Mouse (Mus musculus) midbrain, embryonic 16.5 days (tissue): Measurements from ENCODE around the gene Ntrk3. TPM values are rescaled to one million over a fixed set of nuclear protein-coding genes. Genes with fewer than 3 reads are reported as not detected.

ENCODE experiments used
- ATAC-seq: fragments of 200-750 bp; cut with Nextera tagmentation; 2 replicates; pipeline ENCODE4 v1.8.0; 2017; ENCODE audit warnings: moderate TSS enrichment
- H3K27ac ChIP-seq: fragments of 300-500 bp; sonication (generic); 2 replicates; pipeline ENCODE4 v1.5.1; 2014; ENCODE audit warnings: mild to moderate bottlenecking, low read length, mixed read lengths
- H3K27me3 ChIP-seq: fragments of 300-500 bp; sonication (generic); 2 replicates; pipeline ENCODE4 v1.6.1; 2014; ENCODE audit warnings: low read depth, low read length, mixed read lengths; ENCODE audit not compliant: control insufficient read depth, insufficient read depth
- H3K36me3 ChIP-seq: fragments of 300-500 bp; sonication (generic); 2 replicates; pipeline ENCODE4 v1.6.1; 2014; ENCODE audit warnings: mild to moderate bottlenecking, low read length, moderate library complexity, mixed read lengths; ENCODE audit not compliant: control insufficient read depth, insufficient read depth
- H3K4me1 ChIP-seq: fragments of 300-500 bp; sonication (generic); 2 replicates; pipeline ENCODE4 v1.6.1; 2014; ENCODE audit warnings: mild to moderate bottlenecking, low read length, mixed read lengths; ENCODE audit not compliant: control insufficient read depth, insufficient read depth
- H3K4me2 ChIP-seq: fragments of 300-500 bp; sonication (generic); 2 replicates; pipeline ENCODE4 v1.6.1; 2014; ENCODE audit warnings: mild to moderate bottlenecking, low read length, mixed read lengths
- H3K4me3 ChIP-seq: fragments of 300-500 bp; sonication (generic); 2 replicates; pipeline ENCODE4 v1.5.1; 2014; ENCODE audit warnings: low read depth, mild to moderate bottlenecking, low read length, moderate library complexity, mixed read lengths
- H3K9ac ChIP-seq: fragments of 300-500 bp; sonication (generic); 2 replicates; pipeline ENCODE4 v1.6.1; 2014; ENCODE audit warnings: low read depth, low read length, mixed read lengths
- H3K9me3 ChIP-seq: fragments of 300-500 bp; sonication (generic); replicated peaks from 2 replicates; pipeline ENCODE4 v1.6.1; 2014; ENCODE audit warnings: mild to moderate bottlenecking, low read length, mixed read lengths; ENCODE audit not compliant: control insufficient read depth, poor library complexity, severe bottlenecking
- WGBS: fragments of 180-500 bp; shearing (Covaris S2); extraction: QIAGEN DNeasy Blood & Tissue Kit; methylation state at CpG from one replicate; pipeline ENCODE4 v1.1.7; 2014; 5-methylcytosine and 5-hydroxymethylcytosine counted together
- polyA plus RNA-seq: library from polyadenylated mRNA; unstranded; fragments of >200 nt; fragmentation: Nextera tagmentation; extraction: Ambion mirVana; gene quantifications from 2 replicates; pipeline ENCODE4 v1.2.1, GENCODE M21; 2015

Gene Ntrk3
- polyA plus RNA-seq, 1 experiment from 2014 or later, result 24.7 TPM

DNA sequence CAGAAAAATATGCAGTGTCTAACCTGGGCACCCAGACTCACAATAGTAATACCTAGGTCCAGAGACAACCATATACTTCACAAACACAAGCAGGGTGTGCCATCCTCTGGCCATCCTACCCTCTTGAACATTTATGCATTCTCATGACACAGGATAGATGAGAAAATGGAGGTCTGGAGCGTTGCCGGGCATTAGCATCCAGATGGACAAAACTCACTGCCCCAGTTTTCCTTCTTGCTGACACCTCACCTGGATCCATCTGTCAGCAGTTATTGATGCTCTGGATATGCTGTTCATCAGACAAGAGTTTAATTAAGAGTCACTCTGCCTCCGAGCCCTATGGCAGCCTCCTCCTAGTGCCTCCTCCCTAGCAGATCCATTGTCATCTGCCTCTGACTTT, 254.1 kb downstream of the Ntrk3 start:
- Histone ChIP-seq H3K4me1 (peaks cover 11% of the 10 kb centered on the region; the same call in 1 of the 2 replicates), H3K9ac (no peak overlapping the region), H3K4me2 (no peak overlapping the region), H3K36me3 (no peaks in the 10 kb centered on the region), H3K4me3 (no peak overlapping the region), H3K27me3 (no peaks in the 10 kb centered on the region), H3K27ac (no peak overlapping the region; the same call in 1 of the 2 replicates), H3K9me3 (no peaks in the 10 kb centered on the region)
- 81% methylated on average over 3 of the region's 3 CpGs for WGBS
- ATAC-seq, result peak; percentile 42; the same call in 1 of the 2 replicates

DNA sequence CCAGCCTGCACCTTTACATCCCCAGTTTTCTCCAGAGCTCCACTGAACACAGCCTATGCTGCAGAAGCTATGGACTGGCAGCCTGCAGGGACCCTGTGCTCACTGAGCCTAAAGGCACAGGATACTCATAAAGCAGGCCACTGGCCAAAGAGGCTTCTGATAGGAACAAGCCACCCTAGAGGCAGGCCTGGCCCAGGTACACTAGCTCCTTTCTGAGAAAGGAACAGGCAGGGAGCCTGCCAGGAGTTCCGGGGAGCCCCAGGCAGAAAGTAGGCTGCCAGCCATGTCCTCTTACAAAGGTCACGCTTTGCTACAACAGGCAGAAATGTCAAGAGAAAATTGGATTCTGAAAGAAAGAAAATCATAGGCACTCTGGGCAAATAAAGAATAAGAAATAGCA, 254.8 kb downstream of the Ntrk3 start:
- peaks cover 11% of the 10 kb centered on the region; the same call in 1 of the 2 replicates for H3K4me1 ChIP-seq
- H3K4me3 ChIP-seq, result no peak overlapping the region
- H3K27me3 ChIP-seq, result no peaks in the 10 kb centered on the region
- H3K36me3 ChIP-seq, result no peaks in the 10 kb centered on the region
- no peak for ATAC-seq
- WGBS, result 74% methylated on average over 2 of the region's 2 CpGs
- no peak overlapping the region for H3K9ac ChIP-seq
- H3K4me2 ChIP-seq, result no peak overlapping the region
- no peaks in the 10 kb centered on the region for H3K9me3 ChIP-seq
- H3K27ac ChIP-seq, result peak overlapping the region; percentile 25

DNA sequence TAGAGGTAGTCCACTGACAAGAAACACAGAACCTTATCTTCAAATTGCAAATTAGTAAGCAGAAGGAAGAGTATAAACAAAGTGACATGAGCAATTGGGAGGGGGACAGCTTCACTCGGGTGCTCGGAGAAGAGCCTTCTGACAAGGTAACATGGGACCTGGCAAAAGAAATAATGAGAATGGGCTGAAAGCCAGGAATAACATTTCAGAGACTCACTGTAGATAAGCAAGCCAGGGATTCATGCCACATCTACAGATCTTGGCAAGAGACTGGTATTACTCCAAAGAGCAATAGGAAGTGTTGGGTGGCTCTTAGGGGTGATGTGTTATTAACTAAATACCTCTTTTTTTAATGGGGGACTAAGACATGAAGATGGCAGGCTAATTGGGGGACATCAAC, 258.9 kb downstream of the Ntrk3 start:
- no peaks in the 10 kb centered on the region for H3K36me3 ChIP-seq
- no peaks in the 10 kb centered on the region for H3K27me3 ChIP-seq
- H3K9ac ChIP-seq, result no peak overlapping the region
- H3K9me3 ChIP-seq, result no peaks in the 10 kb centered on the region
- ATAC-seq, result no peak
- no peak overlapping the region for H3K4me2 ChIP-seq
- H3K4me1 ChIP-seq, result peaks cover 11% of the 10 kb centered on the region; the same call in 1 of the 2 replicates
- 79% methylated on average over 2 of the region's 2 CpGs for WGBS
- H3K27ac ChIP-seq, result no peak overlapping the region
- no peak overlapping the region for H3K4me3 ChIP-seq

DNA sequence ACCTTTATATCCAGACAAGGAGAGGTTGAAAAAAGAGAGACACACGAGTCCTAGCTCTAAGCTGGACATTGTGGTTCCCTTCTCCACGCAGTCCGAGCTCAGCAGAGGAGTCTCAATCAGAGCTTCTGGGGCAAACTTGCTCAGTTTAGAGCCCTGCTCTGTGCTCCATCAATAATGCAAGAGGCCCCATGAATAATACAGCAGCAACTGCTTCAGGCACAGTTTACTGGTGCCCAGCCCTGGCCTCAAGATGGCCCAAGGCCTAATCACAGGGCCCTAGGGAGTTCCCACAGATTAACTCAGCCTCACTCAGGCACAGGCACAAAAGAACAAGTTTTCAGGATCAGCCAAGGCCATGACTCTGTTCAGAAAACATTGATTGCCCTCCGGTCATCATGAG, 266.1 kb downstream of the Ntrk3 start:
- ATAC-seq, result peak; percentile 76; the same call in 1 of the 2 replicates
- H3K27me3 ChIP-seq, result no peaks in the 10 kb centered on the region
- no peak overlapping the region for H3K9ac ChIP-seq
- no peaks in the 10 kb centered on the region for H3K9me3 ChIP-seq
- no peak overlapping the region for H3K4me3 ChIP-seq
- no peak overlapping the region for H3K27ac ChIP-seq
- 64% methylated on average over 4 of the region's 4 CpGs for WGBS
- no peak overlapping the region for H3K4me2 ChIP-seq
- H3K36me3 ChIP-seq, result no peaks in the 10 kb centered on the region
- no peaks in the 10 kb centered on the region; the same call in 1 of the 2 replicates for H3K4me1 ChIP-seq

DNA sequence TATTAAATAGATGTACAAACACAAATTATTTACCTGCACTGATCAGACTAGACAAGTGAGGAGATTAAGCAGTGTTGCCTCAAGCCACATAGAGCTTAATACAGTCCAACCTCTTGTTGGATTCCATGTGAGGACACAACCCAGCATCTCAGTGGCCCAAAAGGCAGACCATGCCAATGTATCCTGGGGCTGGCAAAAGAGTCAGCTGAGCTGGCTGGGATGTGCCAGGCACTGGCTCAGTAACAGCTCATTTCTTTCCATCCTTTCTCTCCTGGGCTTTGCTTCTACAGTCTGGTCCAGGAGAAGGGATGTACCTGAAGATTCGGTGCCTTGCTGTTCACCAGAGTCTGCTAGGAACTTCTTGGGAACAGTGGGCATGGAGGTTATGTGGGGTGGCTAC, 266.5 kb downstream of the Ntrk3 start:
- Histone ChIP-seq H3K9me3 (no peaks in the 10 kb centered on the region), H3K9ac (no peak overlapping the region), H3K4me3 (no peak overlapping the region), H3K4me1 (no peaks in the 10 kb centered on the region; the same call in 1 of the 2 replicates), H3K27ac (no peak overlapping the region), H3K36me3 (no peaks in the 10 kb centered on the region), H3K4me2 (no peak overlapping the region), H3K27me3 (no peaks in the 10 kb centered on the region)
- no peak; the same call in 1 of the 2 replicates for ATAC-seq
- 92% methylated on average over 1 of the region's 1 CpGs for WGBS

DNA sequence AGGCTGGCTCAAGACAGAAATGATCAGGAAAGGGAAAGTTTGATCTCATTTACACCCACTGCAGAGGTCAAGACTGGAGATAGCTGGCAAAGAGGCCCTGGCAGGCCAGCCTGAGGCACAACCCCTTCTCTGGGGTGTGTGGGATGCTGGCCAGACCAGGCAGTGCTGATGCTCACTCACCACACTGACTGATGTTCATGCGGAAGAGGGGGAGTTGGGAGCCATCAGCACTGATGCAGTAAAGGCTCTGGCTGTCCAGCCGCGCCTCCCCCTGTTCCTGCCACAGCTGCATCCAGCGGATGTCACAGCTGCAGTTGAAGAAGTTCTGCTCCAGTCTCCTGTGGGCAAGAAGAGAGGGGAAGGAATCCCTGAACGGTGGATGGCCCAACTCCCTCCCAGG, 275.2 kb downstream of the Ntrk3 start:
- Histone ChIP-seq H3K9me3 (no peaks in the 10 kb centered on the region), H3K4me1 (no peaks in the 10 kb centered on the region), H3K27ac (no peak overlapping the region), H3K36me3 (peaks cover 15% of the 10 kb centered on the region), H3K27me3 (no peaks in the 10 kb centered on the region), H3K9ac (no peak overlapping the region), H3K4me2 (no peak overlapping the region), H3K4me3 (no peak overlapping the region)
- whole genome bisulfite sequencing, result 93% methylated on average over 5 of the region's 5 CpGs
- no peak for ATAC-seq

DNA sequence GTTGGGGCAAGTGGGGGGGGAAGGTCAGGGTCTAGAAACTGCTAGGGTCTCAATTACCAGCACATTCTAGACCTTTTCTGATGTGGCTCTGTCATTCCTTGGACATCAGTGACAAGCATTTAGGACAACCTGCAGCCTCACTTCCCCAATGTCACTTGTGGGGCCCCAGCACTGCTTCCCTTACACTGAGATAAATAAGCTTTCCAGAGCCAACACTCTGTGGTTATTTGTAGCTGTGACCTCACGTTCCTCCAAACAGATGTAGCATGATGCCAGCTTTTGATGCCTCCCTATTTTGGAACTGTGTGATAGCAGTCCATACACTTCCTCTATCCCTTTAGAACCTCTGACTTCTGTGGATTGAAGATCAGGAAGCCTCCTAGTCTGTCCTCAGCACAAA, 278.8 kb downstream of the Ntrk3 start:
- Histone ChIP-seq H3K4me3 (no peak overlapping the region), H3K4me1 (no peaks in the 10 kb centered on the region), H3K27me3 (no peaks in the 10 kb centered on the region), H3K27ac (no peak overlapping the region), H3K36me3 (peaks cover 13% of the 10 kb centered on the region), H3K9me3 (no peaks in the 10 kb centered on the region), H3K9ac (no peak overlapping the region), H3K4me2 (no peak overlapping the region)
- no peak for ATAC-seq
- 77% methylated on average over 1 of the region's 1 CpGs for WGBS

DNA sequence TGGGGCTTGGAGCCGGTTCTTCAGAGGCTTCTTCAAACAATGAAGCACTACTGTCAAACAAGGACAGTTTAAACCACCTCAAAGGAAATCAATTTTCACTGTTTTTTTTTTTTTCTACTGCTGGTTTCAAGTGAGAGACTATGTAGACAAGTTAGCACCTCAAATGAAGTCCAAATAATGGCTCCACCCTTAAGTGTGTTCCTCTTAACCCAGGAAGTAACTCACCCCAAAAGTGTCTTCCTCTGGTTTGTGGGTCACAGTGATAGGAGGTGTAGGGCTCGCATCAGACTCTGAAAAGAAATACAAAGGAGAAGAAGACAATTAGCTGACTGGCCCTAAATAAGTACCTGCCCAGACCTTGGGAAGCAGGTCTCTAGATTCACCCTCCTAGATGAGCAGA, 286.1 kb downstream of the Ntrk3 start:
- H3K4me3 ChIP-seq, result no peak overlapping the region
- no peaks in the 10 kb centered on the region for H3K9me3 ChIP-seq
- H3K36me3 ChIP-seq, result peaks cover 7% of the 10 kb centered on the region; the same call in 1 of the 2 replicates
- H3K27me3 ChIP-seq, result no peaks in the 10 kb centered on the region
- 84% methylated on average over 2 of the region's 2 CpGs for WGBS
- no peak overlapping the region for H3K27ac ChIP-seq
- no peaks in the 10 kb centered on the region for H3K4me1 ChIP-seq
- no peak overlapping the region for H3K9ac ChIP-seq
- ATAC-seq, result no peak
- no peak overlapping the region for H3K4me2 ChIP-seq

DNA sequence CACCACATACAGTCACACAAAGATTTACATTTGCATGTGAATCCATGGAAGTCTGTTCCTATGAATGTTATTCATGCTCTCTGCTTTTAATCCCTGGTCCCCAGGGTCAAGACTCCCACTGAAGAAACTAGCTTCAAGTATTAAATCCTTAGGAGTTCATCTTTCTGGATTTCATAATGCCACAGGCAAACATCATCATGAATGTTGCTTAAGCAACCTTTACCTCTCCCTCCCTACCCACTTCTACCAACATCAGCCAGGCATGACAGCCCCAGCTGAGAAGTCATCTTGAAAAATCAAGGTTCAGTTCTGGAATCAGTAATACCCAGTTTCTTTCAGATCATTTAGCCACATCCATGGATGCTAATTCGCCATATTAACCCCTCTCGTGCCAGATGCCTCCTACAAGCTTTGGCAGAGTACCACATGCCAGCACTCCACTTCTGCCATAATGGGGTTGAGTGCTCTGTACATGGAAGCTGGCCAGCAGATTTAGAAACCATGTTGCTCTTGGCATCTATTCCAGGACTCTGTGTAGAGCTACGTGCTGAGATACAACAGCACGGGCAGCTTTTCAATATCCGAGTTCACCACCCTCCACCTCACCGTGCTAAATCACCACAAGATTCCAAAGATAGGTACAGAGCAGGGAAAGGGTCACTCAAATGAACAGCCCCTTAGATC, 287.8 kb downstream of the Ntrk3 start:
- no peaks in the 10 kb centered on the region for H3K27me3 ChIP-seq
- H3K27ac ChIP-seq, result no peak overlapping the region
- no peak overlapping the region for H3K4me3 ChIP-seq
- no peak overlapping the region for H3K4me2 ChIP-seq
- H3K4me1 ChIP-seq, result no peaks in the 10 kb centered on the region
- no peak overlapping the region for H3K9ac ChIP-seq
- WGBS, result 82% methylated on average over 6 of the region's 6 CpGs
- H3K36me3 ChIP-seq, result peaks cover 7% of the 10 kb centered on the region; the same call in 1 of the 2 replicates
- H3K9me3 ChIP-seq, result no peaks in the 10 kb centered on the region
- ATAC-seq, result no peak
